Mouse (Mus musculus) hindbrain, postnatal 0 days (tissue): Measurements from ENCODE around the gene Gm10447. TPM values are rescaled to one million over a fixed set of nuclear protein-coding genes. Genes with fewer than 3 reads are reported as not detected.
A peak's percentile ranks its signal among the peaks of the same experiment; 100 is the strongest.

ENCODE experiments used
- ATAC-seq: fragments of 200-750 bp; cut with Nextera tagmentation; 2 replicates; pipeline ENCODE4 v1.8.0; 2017; ENCODE audit warnings: mild to moderate bottlenecking, moderate TSS enrichment, moderate library complexity
- DNase-seq: peaks from one replicate; pipeline ENCODE4 v3.0.0-alpha.2; 2015; ENCODE audit warnings: low spot score
- H3K27ac ChIP-seq: fragments of 300-500 bp; sonication (generic); 2 replicates; pipeline ENCODE4 v1.5.1; 2014; ENCODE audit warnings: mild to moderate bottlenecking
- H3K27me3 ChIP-seq: fragments of 300-500 bp; sonication (generic); 2 replicates; pipeline ENCODE4 v1.6.1; 2014; ENCODE audit warnings: low read length, mixed read lengths; ENCODE audit not compliant: insufficient read depth
- H3K36me3 ChIP-seq: fragments of 300-500 bp; sonication (generic); 2 replicates; pipeline ENCODE4 v1.6.1; 2014; ENCODE audit warnings: low read length, mixed read lengths; ENCODE audit not compliant: insufficient read depth
- H3K4me1 ChIP-seq: fragments of 300-500 bp; sonication (generic); 2 replicates; pipeline ENCODE4 v1.6.1; 2014; ENCODE audit warnings: antibody characterized with exemption, low read length, mixed read lengths; ENCODE audit not compliant: insufficient read depth
- H3K4me2 ChIP-seq: fragments of 300-500 bp; sonication (generic); 2 replicates; pipeline ENCODE4 v1.6.1; 2014; ENCODE audit warnings: low read depth, mild to moderate bottlenecking, low read length, moderate library complexity, mixed read lengths
- H3K4me3 ChIP-seq: fragments of 300-500 bp; sonication (generic); 2 replicates; pipeline ENCODE4 v1.5.1; 2014; ENCODE audit warnings: low read length
- H3K9ac ChIP-seq: fragments of 300-500 bp; sonication (generic); replicated peaks from 2 replicates; pipeline ENCODE4 v1.6.1; 2014; ENCODE audit warnings: mild to moderate bottlenecking, low read length, moderate library complexity, mixed read lengths
- H3K9me3 ChIP-seq: fragments of 300-500 bp; sonication (generic); 2 replicates; pipeline ENCODE4 v1.6.1; 2016; ENCODE audit warnings: low read length, mixed read lengths
- CTCF ChIP-seq: IDR thresholded peaks from 2 replicates; pipeline ENCODE4 v1.5.1; 2016; ENCODE audit warnings: antibody characterized with exemption, control low read depth, low read depth
- WGBS: fragments of 180-500 bp; shearing (Covaris S2); extraction: QIAGEN DNeasy Blood & Tissue Kit; methylation state at CpG from one replicate; pipeline ENCODE4 v1.1.7; 2014; 5-methylcytosine and 5-hydroxymethylcytosine counted together
- polyA plus RNA-seq: library from polyadenylated mRNA; unstranded; fragments of >200 nt; fragmentation: Nextera tagmentation; extraction: Ambion mirVana; gene quantifications from 2 replicates; pipeline ENCODE4 v1.2.1, GENCODE M21; 2015
- total RNA-seq: library from RNA; depleted of rRNA; stranded (reverse); fragments of >200 nt; gene quantifications from 2 replicates; pipeline ENCODE4 v1.2.3, GENCODE M21; 2014

Gene Gm10447
- total and polyA plus RNA-seq, 2 experiments from 2014 or later, result not detected

DNA sequence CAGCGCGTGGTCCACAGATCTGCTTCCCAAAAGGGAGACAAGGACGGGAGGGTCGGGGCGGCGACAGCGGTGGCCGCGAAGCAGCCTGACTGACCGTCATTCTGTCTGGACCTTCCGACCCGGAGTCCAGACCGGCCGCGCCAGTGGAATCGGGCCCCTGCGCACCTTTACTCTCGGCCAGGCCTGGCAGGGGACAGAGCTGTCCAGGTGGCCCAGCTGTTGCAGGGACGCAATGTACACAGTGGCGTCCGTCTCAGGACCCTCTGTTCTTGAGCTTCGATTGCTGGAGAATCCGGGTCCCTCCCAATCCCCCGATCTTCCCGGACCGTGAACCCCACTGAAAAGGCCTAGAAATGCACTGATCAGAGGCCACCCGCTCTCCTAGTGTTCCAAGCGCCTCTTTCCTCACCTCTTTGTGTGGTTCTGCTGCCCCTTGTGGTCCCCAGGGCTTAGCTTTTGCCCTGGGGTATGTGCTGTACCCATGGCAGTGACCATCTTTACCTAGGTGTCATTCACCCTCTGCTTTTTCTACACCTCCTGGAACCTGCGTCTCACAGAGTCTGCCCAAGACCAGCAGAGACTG is 553 bp upstream of the Gm10447 start:
- Histone ChIP-seq H3K27ac (no peak overlapping the region), H3K27me3 (peaks cover 19% of the 10 kb centered on the region; the same call in 1 of the 2 replicates), H3K36me3 (no peaks in the 10 kb centered on the region), H3K9ac (peak overlapping the region; percentile 49), H3K4me1 (no peaks in the 10 kb centered on the region), H3K4me2 (peak overlapping the region; percentile 60), H3K9me3 (no peaks in the 10 kb centered on the region), H3K4me3 (peak overlapping the region; percentile 38)
- WGBS, result 8% methylated on average over 28 of the region's 29 CpGs
- TF ChIP-seq CTCF, result no peak
- DNase-seq, result no peak
- ATAC-seq, result peak; percentile 48; the same call in 1 of the 2 replicates

DNA sequence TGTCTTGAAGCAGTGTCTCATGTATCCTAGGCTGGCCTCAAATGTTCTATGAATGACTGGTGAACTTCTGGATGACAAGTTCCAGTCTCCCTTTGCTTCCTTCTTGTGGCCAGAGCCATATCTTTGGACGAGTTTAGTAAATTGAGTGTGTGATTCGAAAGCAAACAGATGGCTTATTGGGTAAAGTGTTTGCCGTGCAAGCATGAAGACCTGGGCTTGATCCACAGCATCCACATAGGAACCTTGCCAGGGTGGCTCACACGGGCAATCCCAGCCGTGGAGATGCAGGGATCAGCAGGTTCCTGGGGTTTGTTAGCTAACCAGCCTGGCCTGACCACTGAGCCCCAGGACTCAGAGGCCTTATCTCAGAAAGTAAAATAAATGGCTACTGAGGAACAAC is 3.9 kb downstream of the Gm10447 start:
- Histone ChIP-seq H3K36me3 (no peaks in the 10 kb centered on the region), H3K27me3 (0 out of 2 replicates have a peak, but pooled peaks cover under 1% of the 10 kb centered on the region), H3K27ac (no peak overlapping the region), H3K9me3 (no peaks in the 10 kb centered on the region), H3K4me1 (no peaks in the 10 kb centered on the region), H3K9ac (no peak overlapping the region), H3K4me3 (no peak overlapping the region), H3K4me2 (no peak overlapping the region)
- TF ChIP-seq CTCF, result no peak
- no peak for DNase-seq
- 82% methylated on average over 5 of the region's 5 CpGs for WGBS
- ATAC-seq, result no peak

DNA sequence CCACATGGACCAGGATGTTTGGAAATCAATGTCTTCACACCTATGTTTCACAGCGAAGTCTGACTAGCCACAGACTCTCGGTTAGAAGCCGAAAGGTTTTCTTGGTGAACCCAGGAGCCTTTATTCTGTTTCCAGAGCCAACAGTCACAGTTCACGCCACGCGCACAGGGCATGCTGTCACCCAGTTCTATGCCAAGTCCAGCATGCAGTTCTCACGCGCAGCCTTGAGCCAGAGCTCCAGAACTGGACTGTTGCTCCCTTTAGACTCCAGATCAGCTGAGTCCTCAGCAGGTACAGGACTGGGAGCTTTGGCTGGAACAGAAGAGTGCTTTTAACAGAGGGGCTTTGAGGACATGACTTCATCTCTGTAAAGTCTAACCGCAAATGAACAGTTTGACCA is 4.5 kb downstream of the Gm10447 start:
- Histone ChIP-seq H3K4me2 (no peak overlapping the region), H3K4me3 (no peak overlapping the region), H3K9me3 (no peaks in the 10 kb centered on the region), H3K27ac (no peak overlapping the region), H3K27me3 (no peaks in the 10 kb centered on the region), H3K9ac (no peak overlapping the region), H3K36me3 (no peaks in the 10 kb centered on the region), H3K4me1 (no peaks in the 10 kb centered on the region)
- TF ChIP-seq CTCF, result no peak
- ATAC-seq (no peak), DNase-seq (no peak)
- WGBS, result 92% methylated on average over 9 of the region's 9 CpGs

DNA sequence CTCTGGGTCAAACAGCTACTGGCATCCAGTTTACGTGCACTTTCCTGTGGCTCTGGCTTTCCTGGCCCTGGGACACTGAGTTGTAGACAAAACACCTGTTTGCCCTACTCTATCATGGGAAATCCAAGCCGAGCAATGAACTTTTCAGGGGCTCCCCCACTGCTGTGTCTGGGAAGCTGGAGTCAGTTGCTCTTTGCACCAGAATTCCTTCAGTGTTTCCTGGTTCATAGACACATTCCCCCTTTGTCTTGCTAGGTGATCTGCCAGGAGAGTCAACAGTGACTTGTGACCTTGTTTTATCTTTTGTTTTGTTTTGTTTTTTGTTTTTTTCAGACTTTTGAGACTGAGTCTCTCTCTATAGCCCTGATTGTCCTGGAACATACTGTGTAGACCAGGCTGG is 5.5 kb downstream of the Gm10447 start:
- DNase-seq, result no peak
- no peak overlapping the region for H3K4me2 ChIP-seq
- 78% methylated on average over 2 of the region's 2 CpGs for WGBS
- no peak for TF ChIP-seq CTCF
- H3K4me1 ChIP-seq, result no peaks in the 10 kb centered on the region
- no peak overlapping the region for H3K9ac ChIP-seq
- no peak for ATAC-seq
- no peak overlapping the region for H3K4me3 ChIP-seq
- H3K9me3 ChIP-seq, result no peaks in the 10 kb centered on the region
- H3K27ac ChIP-seq, result no peak overlapping the region
- H3K27me3 ChIP-seq, result no peaks in the 10 kb centered on the region
- H3K36me3 ChIP-seq, result no peaks in the 10 kb centered on the region

DNA sequence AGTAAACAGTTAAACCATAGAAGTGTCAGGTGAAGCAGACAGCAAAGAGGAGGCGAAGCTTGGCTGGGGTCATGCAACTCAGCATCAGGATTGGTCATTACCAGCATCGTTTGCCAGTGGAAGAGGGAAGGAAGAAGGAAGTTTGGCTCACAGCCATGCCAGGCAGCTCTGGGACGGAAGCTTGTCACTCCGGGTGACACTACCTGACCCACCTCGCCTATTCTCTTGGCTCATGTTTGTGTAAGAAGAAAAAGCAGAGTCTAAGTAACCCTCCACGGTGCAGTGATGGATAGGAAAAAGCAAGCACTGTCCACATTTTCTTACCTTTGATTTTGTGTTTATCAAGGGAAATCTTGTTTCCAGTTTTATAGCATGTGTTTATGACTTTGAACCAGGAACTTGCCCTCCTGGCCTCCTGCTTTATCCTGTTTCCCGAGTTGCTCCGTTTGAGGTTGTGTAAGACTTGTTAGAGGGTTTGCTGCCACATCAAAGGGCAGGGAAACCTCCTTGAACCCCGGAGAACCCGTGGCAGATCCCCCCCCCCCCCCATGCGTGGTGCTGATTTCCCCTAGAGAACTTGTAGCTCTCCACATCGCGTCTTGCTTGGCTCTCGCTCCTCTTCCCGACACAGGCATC is 6.7 kb downstream of the Gm10447 start:
- H3K27ac ChIP-seq, result no peak overlapping the region
- H3K9me3 ChIP-seq, result no peaks in the 10 kb centered on the region
- H3K4me3 ChIP-seq, result no peak overlapping the region
- H3K36me3 ChIP-seq, result no peaks in the 10 kb centered on the region
- no peaks in the 10 kb centered on the region for H3K4me1 ChIP-seq
- no peak for DNase-seq
- no peak for TF ChIP-seq CTCF
- no peak overlapping the region for H3K9ac ChIP-seq
- H3K27me3 ChIP-seq, result no peaks in the 10 kb centered on the region
- WGBS, result 56% methylated on average over 15 of the region's 15 CpGs
- no peak overlapping the region for H3K4me2 ChIP-seq
- ATAC-seq, result no peak

DNA sequence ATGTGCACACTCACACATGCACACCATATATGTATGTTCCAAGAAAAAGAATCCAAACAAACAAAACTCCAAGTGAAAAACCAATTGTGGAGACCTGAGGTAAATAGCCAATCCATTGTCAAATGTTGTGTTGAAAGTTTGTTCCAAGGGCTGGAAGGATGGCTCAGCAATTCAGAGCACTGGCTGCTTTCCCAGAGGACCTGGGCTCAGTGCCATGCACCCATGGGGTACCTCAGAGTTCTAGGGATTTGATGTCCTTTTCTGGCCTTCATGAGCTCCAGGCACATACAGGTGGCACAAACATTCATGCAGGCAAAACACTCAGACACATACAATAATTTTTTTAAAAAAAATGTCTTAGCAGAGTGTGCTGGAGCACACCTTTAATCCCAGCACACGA is 8.4 kb downstream of the Gm10447 start:
- Histone ChIP-seq H3K9me3 (no peaks in the 10 kb centered on the region), H3K4me2 (no peak overlapping the region), H3K4me3 (no peak overlapping the region), H3K36me3 (no peaks in the 10 kb centered on the region), H3K27me3 (no peaks in the 10 kb centered on the region), H3K9ac (no peak overlapping the region), H3K4me1 (no peaks in the 10 kb centered on the region), H3K27ac (no peak overlapping the region; the same call in 1 of the 2 replicates)
- no peak for TF ChIP-seq CTCF
- ATAC-seq (no peak), DNase-seq (peak; percentile 36)
- WGBS, result 70% methylated on average over 1 of the region's 1 CpGs

DNA sequence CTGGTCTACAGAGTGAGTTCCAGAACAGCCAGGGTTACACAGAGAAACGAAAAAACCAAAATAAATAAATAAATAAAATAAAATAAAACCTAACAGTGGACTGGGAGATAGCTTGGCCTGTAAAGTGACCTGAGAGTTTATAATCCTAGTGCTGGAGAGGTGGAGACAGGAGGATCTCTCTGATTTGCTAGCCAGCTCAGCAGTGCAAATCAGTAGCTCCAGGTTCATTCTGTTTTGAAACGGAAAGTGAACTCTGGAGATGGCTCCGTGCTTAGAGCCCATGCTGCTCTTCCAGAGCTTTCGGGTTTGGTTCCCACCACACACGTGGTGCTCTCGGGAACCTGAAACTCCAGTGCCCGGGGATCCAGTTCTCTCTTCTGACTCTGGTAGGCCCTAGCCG is 8.9 kb downstream of the Gm10447 start:
- Histone ChIP-seq H3K27ac (no peak overlapping the region), H3K4me1 (no peaks in the 10 kb centered on the region), H3K27me3 (no peaks in the 10 kb centered on the region), H3K36me3 (no peaks in the 10 kb centered on the region), H3K4me3 (no peak overlapping the region), H3K9ac (no peak overlapping the region), H3K9me3 (no peaks in the 10 kb centered on the region), H3K4me2 (no peak overlapping the region)
- TF ChIP-seq CTCF, result no peak
- ATAC-seq (no peak), DNase-seq (no peak)
- 81% methylated on average over 8 of the region's 8 CpGs for WGBS
